Mouse (Mus musculus): ENCODE measurements at regions not wholly inside any gene's neighbourhood (a gene's known extent, or its start where the extent isn't known, plus 50 kb on each side); places are given as distances from the start of the nearest gene placed in this dataset.
"Not testable (repeated sequence)": the region's sequence is repeated elsewhere in the genome, so short reads cannot be mapped to it uniquely, and the experiment has no call there.

DNA sequence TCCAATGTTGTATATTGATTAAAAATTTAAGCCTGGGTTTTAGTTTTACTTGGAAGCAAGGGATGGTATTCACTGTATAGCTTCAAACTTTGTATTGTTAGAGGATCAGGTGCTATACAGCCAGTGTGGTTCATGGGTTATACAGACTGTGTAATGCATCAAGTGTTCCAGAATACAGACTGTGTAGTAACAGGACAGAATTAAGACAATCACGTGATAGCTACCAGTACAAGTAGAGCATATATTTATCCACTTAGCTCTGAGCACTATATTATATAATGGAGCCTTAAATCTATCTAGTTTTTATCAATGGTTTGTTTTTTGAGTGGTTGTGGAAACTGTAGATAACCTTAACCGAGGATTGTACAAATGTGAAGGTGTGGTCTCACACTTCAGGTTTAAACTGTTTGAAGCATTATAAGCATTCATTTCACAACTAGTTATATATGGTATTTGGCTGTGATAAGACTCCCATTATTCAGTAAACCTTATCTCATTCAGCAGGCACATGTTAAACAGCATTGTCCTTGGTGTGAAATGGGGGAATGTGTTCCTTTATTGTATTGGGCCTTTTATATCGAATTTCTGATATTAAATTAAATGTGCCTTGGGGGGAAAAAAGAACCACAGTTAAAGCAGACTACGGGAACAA, 256.3 kb upstream of the Sdr16c6 start:
- DNase-seq = no peak

- no peak for DNase-seq
These were observed 253.8 kb upstream of the Sdr16c6 start for GRCm38 (mm10) chr4:4331105-4331504.

DNA sequence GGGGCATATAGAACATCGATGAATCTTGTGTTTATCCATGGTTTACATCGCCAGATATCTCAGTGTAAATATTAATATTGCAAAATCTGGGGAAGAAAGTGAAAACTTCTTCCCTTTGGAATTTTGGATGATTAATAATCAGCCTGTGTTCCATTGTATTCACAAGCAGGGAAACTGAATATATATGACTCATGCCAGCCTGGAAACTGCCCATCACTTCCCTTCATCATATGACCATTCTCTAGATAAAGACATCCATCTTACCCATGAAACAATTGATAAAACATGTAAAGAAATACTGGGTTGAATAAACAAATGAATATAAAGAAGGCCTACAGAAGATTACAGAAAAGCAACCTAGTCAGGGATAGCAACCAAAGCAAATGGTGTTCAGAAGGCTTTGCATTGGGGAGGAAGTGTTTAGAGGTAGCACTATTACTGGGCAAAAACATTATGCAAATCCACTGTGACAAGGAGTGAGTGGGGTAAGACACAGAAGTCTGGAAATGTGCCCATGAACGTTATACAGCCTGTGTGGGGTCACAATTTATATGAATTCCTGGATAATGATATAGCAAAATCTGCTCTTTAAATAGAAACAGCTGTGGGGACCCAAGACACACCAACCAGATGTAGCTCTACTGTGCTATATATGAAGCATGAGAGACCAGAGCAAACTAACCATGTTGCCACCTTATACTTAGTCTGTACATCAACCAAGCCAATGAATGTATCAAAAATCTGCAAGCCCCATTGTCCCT, 238.5 kb upstream of the Sdr16c6 start:
- DNase-seq = no peak

GRCm38 (mm10) chr4:4311496-4311895, 234.2 kb upstream of the Sdr16c6 start:
- DNase-seq = no peak

DNA sequence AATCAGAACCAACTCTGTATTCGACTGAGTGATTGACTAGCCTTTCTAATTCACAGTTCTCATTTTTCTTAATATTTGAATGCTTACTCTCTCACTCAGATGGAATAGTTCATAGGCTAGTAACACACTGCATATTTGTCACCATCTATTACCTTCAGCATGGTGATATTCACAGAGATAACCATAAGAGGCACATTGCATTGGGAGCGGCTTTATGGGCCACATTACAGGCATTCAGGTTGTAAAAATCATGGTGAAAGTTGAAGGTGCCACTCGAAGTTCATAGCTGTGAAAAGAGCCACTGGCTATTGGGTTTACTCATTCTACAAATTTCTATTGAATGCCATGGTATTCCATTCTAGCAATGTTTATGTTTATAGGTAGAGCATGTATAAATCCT, 229.6 kb upstream of the Sdr16c6 start:
- no peak for DNase-seq

GRCm38 (mm10) chr4:4305740-4306249, 228.5 kb upstream of the Sdr16c6 start:
- no peak for DNase-seq

DNA sequence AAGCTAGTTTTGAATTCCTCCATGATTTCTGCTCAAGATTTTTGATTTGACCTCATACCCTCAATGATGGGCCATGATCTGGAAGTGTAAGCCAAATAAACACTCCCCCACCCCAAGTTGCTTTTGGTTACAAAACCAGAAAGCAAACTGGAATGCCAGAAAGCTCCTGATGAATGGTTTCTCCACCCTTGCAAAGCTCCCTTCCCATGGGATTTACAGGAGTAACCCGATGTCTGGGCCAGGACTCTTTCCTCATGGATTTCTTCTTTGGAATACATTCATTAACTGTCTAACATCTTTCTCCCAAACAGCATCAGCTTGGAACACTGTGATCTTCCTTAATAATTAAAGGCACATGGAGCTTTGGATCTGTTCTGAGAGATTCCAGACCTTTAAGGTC, 227.3 kb upstream of the Sdr16c6 start:
- DNase-seq = no peak

DNA sequence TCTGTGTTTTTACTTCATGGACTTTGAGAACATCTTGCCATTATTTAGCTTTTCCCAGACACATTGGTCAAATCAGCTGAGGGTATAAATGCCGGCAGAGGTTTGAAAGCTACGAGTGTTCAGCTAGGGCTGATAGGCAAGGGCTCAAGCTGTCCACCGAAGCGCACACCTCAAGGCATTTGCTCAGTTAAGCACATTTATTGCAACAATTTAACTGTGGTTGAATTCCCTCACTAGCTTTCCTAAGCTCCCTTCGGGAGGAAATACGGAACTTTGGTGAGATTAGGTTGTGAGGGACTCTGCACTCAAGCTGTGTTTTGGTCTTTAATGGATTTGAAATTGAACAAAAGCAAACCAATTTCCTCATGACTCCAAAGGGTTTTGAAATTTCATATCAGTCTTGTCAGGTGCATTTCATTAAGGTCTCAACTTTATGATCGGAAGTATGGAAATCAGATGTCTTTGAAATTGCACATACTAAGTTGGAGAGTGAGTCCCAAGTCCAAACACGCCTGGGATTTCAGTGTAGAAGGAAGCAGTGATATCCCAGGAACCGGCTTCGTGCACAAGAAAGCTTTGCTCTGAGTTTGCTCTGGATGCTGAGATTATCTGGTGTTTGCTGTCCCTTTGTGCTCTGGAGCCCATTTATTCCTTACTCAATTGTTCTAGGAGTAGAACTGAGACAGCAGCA, 223.0 kb upstream of the Sdr16c6 start:
- DNase-seq = no peak

DNA sequence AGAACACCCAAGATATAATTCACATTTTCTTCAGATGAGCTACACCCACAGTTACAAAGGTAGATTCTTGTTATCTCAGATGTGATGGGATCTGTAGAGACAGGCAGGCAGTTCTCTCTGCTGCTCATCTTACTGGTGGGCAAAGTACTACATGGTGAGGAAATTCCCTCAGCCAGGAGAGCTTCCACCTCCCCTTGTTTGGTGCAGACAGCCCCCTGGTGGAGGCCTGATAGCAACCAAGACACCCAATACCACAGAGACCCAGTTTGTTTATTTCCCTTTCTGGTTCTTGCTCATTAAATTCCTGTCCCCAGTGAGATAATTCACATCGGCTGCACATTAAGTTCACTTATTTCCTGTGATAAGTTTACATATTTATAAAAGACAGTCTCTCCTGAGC, 222.3 kb upstream of the Sdr16c6 start:
- DNase-seq = peak; percentile 11 to 27

GRCm38 (mm10) chr4:4249601-4250000, 172.3 kb upstream of the Sdr16c6 start:
- no peak for DNase-seq

DNA sequence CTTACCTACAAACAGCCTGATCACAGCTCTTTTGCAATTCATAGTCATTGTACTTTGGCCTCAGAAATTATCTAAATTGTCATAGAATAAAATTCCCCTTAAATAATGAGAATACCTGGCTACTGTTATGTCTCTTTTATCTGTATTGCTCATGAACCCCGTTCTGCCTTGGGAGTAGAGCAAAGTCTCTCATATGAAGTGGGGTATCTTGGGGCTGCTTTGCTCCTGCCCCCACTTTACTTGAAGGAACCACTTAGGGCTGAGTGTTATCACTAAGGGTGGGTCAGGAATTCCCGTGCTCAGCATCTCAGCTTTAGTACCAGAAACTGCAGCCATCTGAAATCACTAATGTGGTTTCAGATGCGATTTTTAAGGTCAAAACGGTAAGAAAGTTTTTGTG, 170.3 kb upstream of the Sdr16c6 start:
- DNase-seq = no peak

GRCm38 (mm10) chr4:4242306-4242980, 165.1 kb upstream of the Sdr16c6 start:
- not testable (repeated sequence) for DNase-seq

DNA sequence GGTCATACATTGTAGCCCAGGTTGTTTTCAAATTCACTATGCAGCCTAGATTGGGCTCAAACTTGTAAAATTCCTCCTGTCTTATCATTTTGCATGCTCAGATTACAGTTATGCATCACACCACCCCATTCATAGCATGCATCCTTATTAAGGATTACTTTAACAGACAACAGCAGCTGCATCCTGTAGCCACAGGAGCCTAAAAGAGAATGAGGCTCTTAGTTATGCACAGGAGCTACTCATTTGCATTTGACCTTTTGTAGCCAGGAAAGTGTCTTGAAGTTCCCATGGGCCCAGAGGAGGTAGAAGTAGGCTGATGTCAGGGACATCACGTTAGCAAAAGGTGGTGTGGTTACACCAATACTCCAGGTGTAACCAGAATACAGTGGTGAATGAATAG, 148.9 kb upstream of the Sdr16c6 start:
- DNase-seq = no peak

GRCm38 (mm10) chr4:4219701-4220100, 142.4 kb upstream of the Sdr16c6 start:
- peak; percentile 5 to 9 for DNase-seq

GRCm38 (mm10) chr4:4211892-4212291, 134.6 kb upstream of the Sdr16c6 start:
- DNase-seq = no peak

DNA sequence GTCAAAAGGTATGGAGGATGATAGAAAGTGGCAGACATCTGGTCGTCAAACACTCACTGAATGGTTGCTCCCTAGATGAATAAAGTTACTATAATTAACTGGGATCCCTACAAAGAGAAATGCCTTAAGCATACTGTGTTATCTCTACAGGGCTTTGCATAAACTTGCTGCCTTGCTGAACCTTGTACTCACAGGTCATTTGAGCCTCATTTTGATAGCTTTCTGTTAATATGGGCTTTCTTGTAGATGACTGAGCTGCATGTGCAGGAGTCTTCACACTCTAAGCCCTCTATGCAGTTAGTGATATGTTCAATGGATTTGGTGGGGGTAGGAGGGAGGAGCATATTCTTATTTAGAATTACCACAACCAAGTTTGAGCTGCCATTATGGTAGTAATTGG, 127.8 kb upstream of the Sdr16c6 start:
- no peak for DNase-seq

- no peak for DNase-seq
These were observed 122.0 kb upstream of the Sdr16c6 start for GRCm38 (mm10) chr4:4199309-4199708.

- DNase-seq = peak; percentile 71 to 79
These were observed 118.5 kb upstream of the Sdr16c6 start for GRCm38 (mm10) chr4:4195834-4196233.

DNA sequence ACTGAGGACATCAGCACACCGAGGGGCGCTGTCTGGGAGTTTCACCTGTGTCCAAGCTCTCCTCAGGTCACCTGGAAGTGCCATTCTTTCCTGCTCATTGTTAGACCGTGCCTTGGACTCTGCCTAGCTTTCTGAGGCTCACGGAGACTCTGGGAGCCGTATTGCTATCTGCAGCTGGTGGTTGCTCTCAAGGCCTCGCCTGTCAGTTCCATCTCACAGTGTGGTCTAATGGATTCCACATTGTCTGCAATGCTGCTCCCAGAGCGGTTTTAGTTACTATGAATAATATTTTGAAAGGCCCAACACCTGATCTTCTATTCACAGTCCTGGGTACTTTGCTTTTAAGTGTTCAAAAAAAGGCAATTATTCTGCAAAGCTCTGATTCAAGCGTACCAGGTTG, 117.9 kb upstream of the Sdr16c6 start:
- peak; percentile 3 to 16 for DNase-seq

Measured in adrenal gland, postnatal 36 days (tissue).